Mouse (Mus musculus): Measurements from ENCODE around the gene Gabbr2.

GRCm38 (mm10) chr4:46867779-46868178 is 123.9 kb downstream of the Gabbr2 start:
- TF ChIP-seq POLR2A (IDR thresholded peaks at IDR 0.05; ENCODE audit: control insufficient read depth, low read depth, low read length) (no peak), CTCF (IDR thresholded peaks at IDR 0.05; ENCODE audit: control insufficient read depth, insufficient read depth, insufficient replicate concordance, low read depth, low read length) (no peak)

All from testis, adult 2 months (tissue).